Mouse (Mus musculus): ENCODE results near the gene Akt2.

DNA sequence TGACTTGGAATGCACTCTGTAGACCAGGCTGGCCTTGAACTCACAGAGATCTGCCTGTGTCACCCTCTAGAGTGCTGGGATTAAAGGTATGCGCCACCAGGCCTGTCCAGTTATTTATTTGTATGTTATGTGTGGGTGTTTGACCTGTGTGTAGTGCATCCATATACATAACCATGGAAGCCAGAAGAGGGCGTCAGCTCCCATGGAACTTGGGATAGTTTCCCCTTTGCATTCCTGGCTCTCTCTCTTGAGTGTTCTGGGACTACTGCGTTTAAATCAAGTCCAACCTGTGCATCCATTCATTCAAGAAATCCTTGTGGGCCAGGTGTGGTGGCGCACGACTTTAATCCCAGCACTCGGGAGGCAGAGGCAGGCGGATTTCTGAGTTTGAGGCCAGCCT, 55.2 kb downstream of the Akt2 start:
- TF ChIP-seq USF2 (IDR thresholded peaks at IDR 0.05; ENCODE audit: borderline replicate concordance in 1 of 2, insufficient read depth in 1 of 2, low read depth in 1 of 2, low read length in 2 of 2) = no peak
- no peak for TF ChIP-seq GABPA (IDR thresholded peaks at IDR 0.05; ENCODE audit: low read depth, low read length)
- no peak for TF ChIP-seq TBP (IDR thresholded peaks at IDR 0.05; ENCODE audit: low read depth, low read length)
